Mouse (Mus musculus) embryonic fibroblast, embryonic 13.5 days (primary cell): ENCODE measurements around the gene Gm47289. TPM values are rescaled to one million over a fixed set of nuclear protein-coding genes. Genes with fewer than 3 reads are reported as not detected.

ENCODE experiments used
- H3K27ac ChIP-seq: 2 replicates; pipeline ENCODE4 v1.5.1; 2012; ENCODE audit warnings: low read length, control low read depth, inconsistent platforms; ENCODE audit not compliant: insufficient read depth
- H3K4me1 ChIP-seq: 2 replicates; pipeline ENCODE4 v1.6.1; 2011; ENCODE audit warnings: low read length; ENCODE audit not compliant: control insufficient read depth, insufficient read depth
- H3K4me3 ChIP-seq: 2 replicates; pipeline ENCODE4 v1.5.1; 2011; ENCODE audit warnings: mild to moderate bottlenecking, control low read depth, low read length; ENCODE audit not compliant: insufficient read depth
- CTCF ChIP-seq: IDR thresholded peaks from 2 replicates; pipeline ENCODE4 v1.5.1; 2011; ENCODE audit warnings: mild to moderate bottlenecking, control low read depth, low read length, moderate library complexity, borderline replicate concordance; ENCODE audit not compliant: insufficient read depth
- POLR2A ChIP-seq: IDR thresholded peaks from 2 replicates; pipeline ENCODE4 v1.6.1; 2011; ENCODE audit warnings: low read depth, mild to moderate bottlenecking, control low read depth, low read length, moderate library complexity
- polyA plus RNA-seq: library from polyadenylated mRNA; stranded (reverse); fragments of >200 nt; gene quantifications from 2 replicates; pipeline ENCODE4 v1.2.4, GENCODE M21; 2011; ENCODE audit warnings: low read depth; ENCODE audit not compliant: missing spikeins, insufficient read length

The Gm47289 gene
- polyA plus RNA-seq, 1 experiment: not detected

GRCm38 (mm10) chr9:119156278-119157201 is 2.4 kb upstream of the Gm47289 start, which contains the start of gene Acaa1b:
Acaa1b (minus strand) TSS chr9:119157093.
- Histone ChIP-seq H3K4me1 (no peaks in the 10 kb centered on the region), H3K27ac (no peak within 1 kb of the TSS), H3K4me3 (peak within 1 kb of the TSS; percentile 52)
- TF ChIP-seq CTCF (peak; percentile 46), POLR2A (no peak)

DNA sequence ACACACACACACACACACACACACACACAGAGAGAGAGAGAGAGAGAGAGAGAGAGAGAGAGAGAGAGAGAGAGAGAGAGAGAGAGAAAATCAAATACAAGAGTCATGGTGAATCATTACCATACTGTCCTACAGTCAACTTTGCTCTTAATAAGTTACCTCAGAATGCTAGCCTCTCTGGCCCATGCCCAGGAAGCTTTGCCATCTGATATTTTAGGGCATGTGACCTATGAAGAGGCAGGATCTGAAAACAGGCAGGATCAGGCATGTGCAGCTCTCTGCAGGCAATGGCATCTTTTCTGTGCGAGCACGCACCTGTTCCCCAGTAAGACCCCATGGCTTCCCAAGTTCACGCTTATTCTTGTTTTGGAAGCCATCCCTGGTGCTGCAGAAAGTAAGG is 1.7 kb downstream of the Gm47289 start:
- Histone ChIP-seq H3K4me1 (no peaks in the 10 kb centered on the region), H3K4me3 (no peak overlapping the region), H3K27ac (no peak overlapping the region)
- TF ChIP-seq POLR2A (no peak), CTCF (no peak)

DNA sequence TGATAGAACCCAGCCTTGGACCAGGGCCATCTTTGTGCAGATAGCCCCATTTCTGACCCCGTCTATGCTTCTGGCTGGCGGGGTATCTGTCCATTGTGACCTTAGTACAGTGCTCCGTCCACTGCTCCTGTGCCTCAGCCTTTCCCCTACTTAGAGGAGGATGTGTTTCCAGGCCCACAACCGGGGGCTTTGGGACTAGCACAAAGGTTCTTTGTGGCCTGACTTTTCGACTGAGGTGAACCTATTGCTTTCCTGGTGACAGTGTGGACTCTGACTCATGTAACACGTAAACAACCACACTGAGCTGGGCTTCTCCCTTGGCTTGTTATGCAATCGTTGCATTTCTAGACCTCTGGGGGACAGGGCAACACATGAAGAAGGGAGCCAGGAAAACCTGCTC is 5.8 kb downstream of the Gm47289 start:
- H3K4me1 ChIP-seq: no peaks in the 10 kb centered on the region
- H3K27ac ChIP-seq: no peak overlapping the region
- TF ChIP-seq POLR2A (no peak), CTCF (no peak)
- H3K4me3 ChIP-seq: no peak overlapping the region

- no peak overlapping the region for H3K27ac ChIP-seq
- TF ChIP-seq POLR2A (no peak), CTCF (no peak)
- no peaks in the 10 kb centered on the region for H3K4me1 ChIP-seq
- H3K4me3 ChIP-seq: no peak overlapping the region
Measured at GRCm38 (mm10) chr9:119165548-119165947, 6.6 kb downstream of the Gm47289 start.

DNA sequence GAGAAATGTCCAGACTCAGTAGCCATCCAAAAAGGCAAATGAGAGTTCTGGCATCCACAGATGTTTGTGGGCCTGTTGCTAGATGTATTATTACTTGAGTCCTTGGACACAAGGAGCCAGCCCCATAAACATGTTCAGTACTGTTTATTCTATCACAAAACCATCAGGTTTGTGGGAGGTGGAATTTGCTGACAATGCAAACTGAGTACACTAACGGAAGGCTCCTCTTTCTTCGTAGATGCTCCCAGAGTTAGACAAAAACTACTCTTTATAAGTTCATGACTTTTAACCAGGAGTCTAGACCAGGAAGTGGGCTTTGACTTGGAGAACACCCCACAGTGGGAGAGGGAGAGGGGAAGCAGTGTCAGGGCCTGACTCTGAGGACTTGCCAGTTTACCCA is 8.6 kb downstream of the Gm47289 start:
- Histone ChIP-seq H3K4me1 (no peaks in the 10 kb centered on the region), H3K4me3 (no peak overlapping the region), H3K27ac (no peak overlapping the region)
- no peak for TF ChIP-seq CTCF
- no peak for TF ChIP-seq POLR2A

- TF ChIP-seq POLR2A: no peak
- TF ChIP-seq CTCF: no peak
Measured at GRCm38 (mm10) chr9:119179292-119179691, 20.3 kb downstream of the Gm47289 start.

GRCm38 (mm10) chr9:119181241-119181728 is 22.3 kb downstream of the Gm47289 start:
- TF ChIP-seq POLR2A (no peak), CTCF (no peak)
- no peaks in the 10 kb centered on the region for H3K4me1 ChIP-seq
- no peak overlapping the region for H3K27ac ChIP-seq

More at GRCm38 (mm10) chr9:119179292-119179691, 20.3 kb downstream of the Gm47289 start:
- no peak overlapping the region for H3K4me3 ChIP-seq
- H3K4me1 ChIP-seq: no peaks in the 10 kb centered on the region
- no peak overlapping the region for H3K27ac ChIP-seq

DNA sequence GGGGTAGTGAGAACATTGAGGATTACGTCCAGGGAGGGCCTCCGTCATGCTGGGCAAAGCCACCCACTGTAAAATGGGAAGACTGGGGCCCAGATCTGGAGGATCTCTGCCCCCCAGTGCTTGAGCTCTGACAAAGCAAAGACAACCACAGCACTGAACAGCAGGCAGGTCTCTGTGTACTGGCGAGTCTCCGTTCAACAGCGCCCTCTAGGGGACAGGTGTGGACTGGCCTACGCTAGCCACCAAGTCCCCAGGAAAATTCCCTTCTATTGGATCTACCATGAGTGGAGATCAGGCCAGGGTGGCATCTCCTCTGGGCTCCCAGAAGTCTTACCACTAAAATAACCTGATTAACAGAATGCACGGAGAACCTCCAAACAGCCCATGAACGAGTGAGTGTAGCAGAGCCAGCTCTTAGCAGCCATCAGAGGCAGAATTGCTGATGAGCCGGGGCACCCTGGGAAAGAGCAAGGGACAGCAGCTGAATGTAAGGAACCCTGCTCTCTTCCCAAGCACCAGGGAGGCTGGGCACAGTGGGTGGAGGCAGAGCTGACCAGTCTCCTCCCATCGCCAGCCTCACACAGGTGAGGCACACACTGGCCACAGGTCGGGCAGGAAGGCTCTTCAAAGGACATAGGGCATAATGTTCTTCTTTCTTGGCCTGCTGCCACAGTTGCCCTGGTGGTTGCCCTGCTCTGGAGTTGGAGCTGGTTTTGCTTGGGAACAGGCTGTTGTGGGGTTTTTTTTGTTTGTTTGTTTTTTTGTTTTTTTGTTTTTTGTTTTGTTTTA is 33.4 kb downstream of the Gm47289 start:
- Histone ChIP-seq H3K27ac (no peak overlapping the region), H3K4me3 (no peak overlapping the region), H3K4me1 (no peaks in the 10 kb centered on the region)
- TF ChIP-seq POLR2A: no peak
- TF ChIP-seq CTCF: peak; percentile 48; the same call in 1 of the 2 replicates

More at GRCm38 (mm10) chr9:119181241-119181728, 22.3 kb downstream of the Gm47289 start:
- no peak overlapping the region for H3K4me3 ChIP-seq

DNA sequence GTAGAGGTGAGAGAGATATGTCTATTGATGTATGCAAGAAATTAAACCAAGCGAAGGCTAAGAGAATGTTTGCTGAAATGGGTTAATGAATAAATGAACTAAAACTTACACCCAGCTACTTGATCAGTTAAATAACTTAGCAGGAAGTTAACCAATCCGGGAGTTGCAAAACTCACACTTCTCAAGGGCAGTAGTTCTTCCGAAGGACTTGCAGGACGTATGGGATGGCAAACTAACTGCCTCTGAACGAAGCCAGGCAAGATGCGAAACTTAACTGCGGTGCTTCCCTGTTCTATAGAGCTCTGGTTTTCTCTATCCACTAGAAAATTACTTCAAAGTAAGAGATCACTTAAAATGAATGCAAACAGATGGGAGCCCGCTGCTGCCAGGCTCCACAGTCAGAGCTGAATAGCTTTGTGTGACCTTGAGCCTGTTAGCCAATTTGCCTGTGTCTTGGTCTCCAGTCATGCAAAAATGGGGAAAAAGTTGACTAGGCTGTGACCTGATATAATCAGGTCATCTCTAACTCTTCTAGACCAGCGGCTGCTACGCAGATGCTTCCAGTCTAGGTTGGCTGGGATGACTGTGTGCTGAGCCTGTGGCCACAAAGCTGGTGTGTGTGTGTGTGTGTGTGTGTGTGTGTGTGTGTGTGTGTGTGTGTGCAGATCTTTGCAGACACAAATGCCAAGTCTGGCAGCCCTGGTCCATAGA is 40.3 kb downstream of the Gm47289 start:
- H3K4me1 ChIP-seq: no peaks in the 10 kb centered on the region
- no peak for TF ChIP-seq CTCF
- no peak for TF ChIP-seq POLR2A
- H3K27ac ChIP-seq: no peak overlapping the region
- no peak overlapping the region for H3K4me3 ChIP-seq
